Mouse (Mus musculus) lung, embryonic 14.5 days (tissue): ENCODE measurements around the gene Abcd4. TPM values are rescaled to one million over a fixed set of nuclear protein-coding genes. Genes with fewer than 3 reads are reported as not detected.

Source experiments
- ATAC-seq: fragments of 200-750 bp; cut with Nextera tagmentation; 2 replicates; pipeline ENCODE4 v1.8.0; 2017; ENCODE audit warnings: mild to moderate bottlenecking, moderate TSS enrichment, moderate library complexity; ENCODE audit not compliant: insufficient read depth
- DNase-seq: peaks from one replicate; pipeline ENCODE4 v3.0.0-alpha.2; 2015
- H3K27ac ChIP-seq: fragments of 300-500 bp; sonication (generic); 2 replicates; pipeline ENCODE4 v1.5.1; 2014; ENCODE audit warnings: low read depth, mild to moderate bottlenecking, moderate library complexity
- H3K27me3 ChIP-seq: fragments of 300-500 bp; sonication (generic); 2 replicates; pipeline ENCODE4 v1.6.1; 2014; ENCODE audit warnings: low read length, control low read depth; ENCODE audit not compliant: insufficient read depth
- H3K36me3 ChIP-seq: fragments of 300-500 bp; sonication (generic); 2 replicates; pipeline ENCODE4 v1.6.1; 2014; ENCODE audit warnings: control low read depth; ENCODE audit not compliant: insufficient read depth
- H3K4me1 ChIP-seq: fragments of 300-500 bp; sonication (generic); 2 replicates; pipeline ENCODE4 v1.6.1; 2014; ENCODE audit warnings: antibody characterized with exemption, control low read depth; ENCODE audit not compliant: insufficient read depth
- H3K4me2 ChIP-seq: fragments of 300-500 bp; sonication (generic); 2 replicates; pipeline ENCODE4 v1.6.1; 2014; ENCODE audit warnings: mild to moderate bottlenecking
- H3K4me3 ChIP-seq: fragments of 300-500 bp; sonication (generic); 2 replicates; pipeline ENCODE4 v1.5.1; 2014; ENCODE audit warnings: low read depth, low read length
- H3K9ac ChIP-seq: fragments of 300-500 bp; sonication (generic); 2 replicates; pipeline ENCODE4 v1.6.1; 2014
- H3K9me3 ChIP-seq: fragments of 300-500 bp; sonication (generic); 2 replicates; pipeline ENCODE4 v1.6.1; 2016; ENCODE audit warnings: low read depth, low read length, control low read depth
- CTCF ChIP-seq: IDR thresholded peaks from 2 replicates; pipeline ENCODE4 v1.5.1; 2016; ENCODE audit warnings: antibody characterized with exemption, low read depth
- WGBS: fragments of 180-500 bp; shearing (Covaris S2); extraction: QIAGEN DNeasy Blood & Tissue Kit; methylation state at CpG from one replicate; pipeline ENCODE4 v1.1.7; 2014; 5-methylcytosine and 5-hydroxymethylcytosine counted together
- polyA plus RNA-seq: library from polyadenylated mRNA; unstranded; fragments of >200 nt; fragmentation: Nextera tagmentation; extraction: Ambion mirVana; gene quantifications from 2 replicates; pipeline ENCODE4 v1.2.1, GENCODE M21; 2014

Gene Abcd4
- polyA plus RNA-seq, 1 experiment from 2014 or later = 11.3 TPM

GRCm38 (mm10) chr12:84572341-84572720, 44.9 kb downstream of the Abcd4 start:
- no peaks in the 10 kb centered on the region for H3K36me3 ChIP-seq
- H3K4me1 ChIP-seq = no peaks in the 10 kb centered on the region
- ATAC-seq = no peak
- H3K4me3 ChIP-seq = no peak overlapping the region
- TF ChIP-seq CTCF = no peak
- WGBS = 4% methylated on average over 7 of the region's 7 CpGs
- no peak overlapping the region for H3K4me2 ChIP-seq
- DNase-seq = no peak
- no peak overlapping the region for H3K27ac ChIP-seq
- no peaks in the 10 kb centered on the region for H3K9me3 ChIP-seq
- H3K27me3 ChIP-seq = peaks cover 73% of the 10 kb centered on the region
- H3K9ac ChIP-seq = no peak overlapping the region

DNA sequence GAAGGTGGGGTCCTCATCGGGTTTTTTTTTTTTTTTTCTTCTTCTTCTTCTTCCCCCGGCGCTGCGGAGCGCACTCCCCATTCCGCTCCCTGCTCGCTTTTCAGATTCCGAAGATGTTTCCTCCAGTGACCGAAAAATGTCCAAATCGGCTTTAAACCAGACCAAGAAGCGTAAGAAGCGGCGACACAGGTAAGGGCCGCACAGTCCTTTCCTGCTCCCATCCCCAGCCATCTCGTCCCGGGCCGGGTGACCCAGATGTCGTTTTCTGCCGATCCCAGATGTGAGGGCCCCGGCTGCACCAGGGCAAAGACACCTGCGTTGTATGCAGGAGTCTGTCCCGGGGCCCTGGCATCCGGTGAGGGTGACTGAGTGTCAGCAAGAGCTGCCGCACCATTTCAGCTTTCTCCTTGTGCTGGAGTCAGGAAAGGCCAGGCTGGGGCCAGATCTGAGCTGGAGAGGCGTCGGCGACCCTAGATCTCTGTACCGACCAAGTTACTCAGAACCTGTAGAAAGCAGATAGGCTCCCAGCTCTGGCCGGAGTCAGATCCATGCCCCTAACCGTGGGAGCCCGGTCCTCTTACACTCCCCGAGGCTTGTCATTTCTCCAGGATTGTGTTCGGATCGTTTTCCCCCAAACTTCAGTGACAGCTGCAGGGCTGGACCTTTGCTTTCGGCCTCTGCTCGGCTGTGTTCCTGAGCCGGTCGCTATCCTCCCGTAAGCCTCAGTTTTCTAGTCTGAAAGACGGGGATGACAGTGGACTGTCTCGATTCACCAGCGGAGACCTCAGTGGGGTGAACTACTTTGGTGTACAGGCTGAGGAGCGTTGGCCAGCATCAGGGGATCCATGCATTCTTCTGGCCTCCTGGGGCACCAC, 45.5 kb downstream of the Abcd4 start:
- Histone ChIP-seq H3K4me1 (no peaks in the 10 kb centered on the region), H3K27ac (no peak overlapping the region), H3K9me3 (no peaks in the 10 kb centered on the region), H3K27me3 (peaks cover 76% of the 10 kb centered on the region), H3K36me3 (no peaks in the 10 kb centered on the region), H3K4me3 (no peak overlapping the region), H3K4me2 (no peak overlapping the region), H3K9ac (no peak overlapping the region)
- no peak for ATAC-seq
- TF ChIP-seq CTCF = no peak
- DNase-seq = peak; percentile 15
- 1% methylated on average over 43 of the region's 43 CpGs for WGBS

DNA sequence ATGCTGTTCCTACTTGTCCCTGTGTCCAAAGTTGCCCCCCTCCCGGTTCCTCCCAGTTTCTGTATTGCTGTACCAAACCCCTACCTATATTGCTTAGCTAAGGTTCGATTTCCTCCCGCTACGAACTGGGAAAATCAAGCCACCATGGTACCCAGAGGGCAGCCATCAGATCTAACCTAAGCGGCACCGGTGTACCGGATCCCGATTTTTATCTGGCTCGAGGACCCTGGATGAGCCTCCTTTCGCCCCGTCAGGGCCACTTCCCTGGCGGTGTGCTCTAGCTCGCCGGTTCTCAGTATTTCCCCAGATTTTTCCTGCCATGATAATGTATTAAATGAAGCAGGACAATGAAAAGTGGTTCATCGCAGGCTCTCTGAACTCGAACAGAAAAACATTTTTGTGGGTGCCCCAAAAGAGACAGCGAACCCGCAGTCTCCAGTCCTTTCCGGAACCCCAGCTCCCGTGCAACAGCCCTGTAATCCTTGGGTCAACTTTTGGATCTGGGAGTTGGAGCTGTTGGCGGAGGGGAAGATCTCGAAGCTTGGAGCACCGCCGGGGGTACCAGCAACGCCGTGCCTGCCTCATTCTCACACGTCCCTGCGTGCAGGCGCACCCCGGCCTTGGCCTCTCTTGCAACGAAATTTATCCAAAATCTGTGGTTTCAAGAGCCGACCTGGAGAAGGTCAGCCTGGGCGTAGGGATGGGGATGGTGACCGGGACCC, 46.4 kb downstream of the Abcd4 start:
- TF ChIP-seq CTCF = no peak
- ATAC-seq = no peak
- Histone ChIP-seq H3K36me3 (no peaks in the 10 kb centered on the region), H3K27ac (no peak overlapping the region), H3K4me3 (no peak overlapping the region), H3K9me3 (no peaks in the 10 kb centered on the region), H3K4me2 (no peak overlapping the region), H3K4me1 (no peaks in the 10 kb centered on the region), H3K27me3 (peaks cover 76% of the 10 kb centered on the region), H3K9ac (no peak overlapping the region)
- WGBS = 3% methylated on average over 34 of the region's 34 CpGs
- DNase-seq = peak; percentile 17

DNA sequence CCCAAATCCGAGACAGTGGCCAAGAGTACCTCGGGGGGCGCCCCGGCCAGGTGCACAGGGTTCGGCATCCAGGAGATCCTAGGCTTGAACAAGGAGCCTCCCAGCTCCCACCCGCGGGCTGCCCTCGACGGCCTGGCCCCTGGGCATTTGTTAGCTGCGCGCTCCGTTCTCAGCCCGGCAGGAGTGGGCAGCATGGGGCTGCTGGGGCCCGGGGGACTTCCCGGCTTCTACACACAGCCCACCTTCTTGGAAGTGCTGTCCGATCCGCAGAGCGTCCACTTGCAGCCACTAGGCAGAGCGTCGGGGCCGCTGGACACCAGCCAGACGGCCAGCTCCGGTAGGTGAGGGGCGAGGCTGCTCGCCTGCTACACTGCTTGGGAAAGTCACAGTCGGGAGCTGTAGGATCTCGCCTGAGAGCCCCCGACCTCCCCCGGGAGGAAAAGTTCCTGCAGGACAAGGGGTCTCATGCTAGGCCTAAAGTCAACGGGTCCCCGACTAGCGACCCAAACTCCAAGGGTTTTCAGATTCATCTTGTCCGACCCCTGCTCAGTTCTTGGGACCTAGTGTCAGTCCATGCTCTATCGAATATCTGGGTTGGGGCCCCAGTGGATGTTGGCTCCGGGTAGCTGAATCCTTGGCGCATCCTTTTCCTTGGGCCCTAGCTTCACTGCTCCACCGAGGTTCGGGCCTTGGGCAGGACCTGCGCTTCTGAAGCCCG, 47.1 kb downstream of the Abcd4 start:
- H3K4me2 ChIP-seq = no peak overlapping the region
- no peaks in the 10 kb centered on the region for H3K4me1 ChIP-seq
- H3K36me3 ChIP-seq = no peaks in the 10 kb centered on the region
- WGBS = 1% methylated on average over 40 of the region's 40 CpGs
- H3K9me3 ChIP-seq = no peaks in the 10 kb centered on the region
- H3K4me3 ChIP-seq = no peak overlapping the region
- DNase-seq (peak; percentile 14), ATAC-seq (no peak)
- H3K27me3 ChIP-seq = peaks cover 76% of the 10 kb centered on the region
- no peak for TF ChIP-seq CTCF
- no peak overlapping the region for H3K9ac ChIP-seq
- no peak overlapping the region for H3K27ac ChIP-seq

DNA sequence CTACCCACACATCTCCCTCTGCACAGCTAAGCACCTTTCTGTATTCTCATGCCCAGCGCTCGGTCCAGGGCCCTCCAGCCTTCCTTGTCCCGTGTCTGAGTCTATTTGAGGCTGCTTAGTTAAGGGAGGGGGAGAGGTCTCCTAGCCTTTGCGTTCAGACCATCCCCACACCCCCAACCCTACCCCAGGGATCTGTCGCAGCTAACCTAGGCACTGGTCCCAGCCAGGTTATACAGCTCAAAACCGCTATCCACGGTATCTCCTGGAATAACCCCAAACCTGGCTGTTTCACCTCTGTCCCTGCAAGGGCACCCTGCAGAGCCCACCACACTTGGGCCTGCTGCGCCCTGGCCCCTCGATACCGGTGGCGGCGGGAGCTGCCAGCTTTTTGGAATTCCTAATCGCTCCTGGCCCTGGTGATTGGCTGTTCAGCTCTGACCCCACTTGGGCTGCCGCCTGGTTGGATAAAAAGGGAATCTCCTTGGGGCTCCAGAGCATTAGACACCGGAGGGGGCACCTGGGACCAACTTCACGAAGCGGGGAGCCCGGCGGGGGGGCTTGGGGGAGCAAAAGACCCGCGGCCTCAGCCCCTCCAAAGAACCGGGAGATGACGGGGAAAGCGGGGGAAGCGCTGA, 47.8 kb downstream of the Abcd4 start, which contains the start of gene Vsx2:
Gene Vsx2 (plus strand): TSS at position 427 of the 635 bp plus-strand sequence.
- Histone ChIP-seq H3K4me3 (no peak within 1 kb of the TSS), H3K4me1 (no peaks in the 10 kb centered on the region), H3K9me3 (no peaks in the 10 kb centered on the region), H3K27ac (no peak within 1 kb of the TSS), H3K27me3 (peaks cover 70% of the 10 kb centered on the region), H3K4me2 (no peak within 1 kb of the TSS), H3K36me3 (no peaks in the 10 kb centered on the region), H3K9ac (no peak within 1 kb of the TSS)
- 4% methylated on average over 25 of the region's 25 CpGs for WGBS
- TF ChIP-seq CTCF = no peak
- DNase-seq (no peak), ATAC-seq (no peak)

GRCm38 (mm10) chr12:84567576-84567975, 49.6 kb downstream of the Abcd4 start:
- 72% methylated on average over 6 of the region's 6 CpGs for WGBS
- no peak for TF ChIP-seq CTCF

More at GRCm38 (mm10) chr12:84567576-84567975, 49.6 kb downstream of the Abcd4 start:
- Histone ChIP-seq H3K4me1 (no peaks in the 10 kb centered on the region), H3K4me3 (no peak overlapping the region), H3K36me3 (no peaks in the 10 kb centered on the region), H3K9ac (no peak overlapping the region), H3K4me2 (no peak overlapping the region), H3K27ac (no peak overlapping the region), H3K9me3 (no peaks in the 10 kb centered on the region), H3K27me3 (peaks cover 54% of the 10 kb centered on the region)
- no peak for DNase-seq
- no peak for ATAC-seq
